Mouse (Mus musculus) CH12.LX (cell line): ENCODE measurements at regions not wholly inside any gene's neighbourhood (a gene's known extent, or its start where the extent isn't known, plus 50 kb on each side); places are given as distances from the start of the nearest gene placed in this dataset.

Source experiments
- DNase-seq: peaks from one replicate; pipeline ENCODE4 v3.0.0-alpha.2; 2013; ENCODE audit errors: extremely low read depth
- H3K27ac ChIP-seq: 2 replicates; pipeline ENCODE4 v1.5.1; 2012; ENCODE audit warnings: low read depth, mild to moderate bottlenecking, control low read depth, moderate library complexity; ENCODE audit not compliant: insufficient read depth
- H3K27me3 ChIP-seq: replicated peaks from 2 replicates; pipeline ENCODE3; 2012; ENCODE audit warnings: inconsistent platforms
- H3K36me3 ChIP-seq, 2 experiments: replicated peaks in 1 of 2; 2 replicates each; pipeline versions ENCODE3 to v1.6.1; 2012; ENCODE audit warnings: inconsistent platforms in 1 of 2, low read length in 1 of 2, mild to moderate bottlenecking in 1 of 2, mixed read lengths in 1 of 2, moderate library complexity in 1 of 2; ENCODE audit not compliant: control insufficient read depth in 1 of 2, insufficient read depth in 1 of 2
- H3K4me1 ChIP-seq, 2 experiments: 2 replicates each; pipeline ENCODE4 v1.6.1; 2012; ENCODE audit warnings: inconsistent platforms in 1 of 2, moderate library complexity in 1 of 2; ENCODE audit not compliant: insufficient read depth in 2 of 2, control insufficient read depth in 1 of 2
- H3K4me2 ChIP-seq: 2 replicates; pipeline ENCODE4 v1.6.1; 2012; ENCODE audit warnings: low read depth, mild to moderate bottlenecking, control low read depth; ENCODE audit not compliant: poor library complexity, insufficient read depth, severe bottlenecking
- H3K4me3 ChIP-seq, 3 experiments: fragments of 150-350 bp in 1 of 3; sonication (generic) in 1 of 3; replicated peaks in 1 of 3; 2 replicates each; pipeline versions ENCODE3 to v1.5.1; 2011 to 2012; ENCODE audit warnings: low read depth in 2 of 3, low read length in 2 of 3, mild to moderate bottlenecking in 2 of 3, moderate library complexity in 2 of 3, control low read depth in 1 of 3, improper control_type of control experiment in 1 of 3, inconsistent platforms in 1 of 3, mixed read lengths in 1 of 3; ENCODE audit not compliant: poor library complexity in 1 of 3
- H3K79me2 ChIP-seq: replicated peaks from 2 replicates; pipeline ENCODE4 v1.6.1; 2012; ENCODE audit warnings: mild to moderate bottlenecking, moderate library complexity; ENCODE audit not compliant: control insufficient read depth, poor library complexity, insufficient read depth, severe bottlenecking; ENCODE audit errors: extremely low read depth
- H3K9ac ChIP-seq: 2 replicates; pipeline ENCODE4 v1.6.1; 2012; ENCODE audit warnings: low read depth, mild to moderate bottlenecking, control low read depth, moderate library complexity; ENCODE audit not compliant: insufficient read depth
- H3K9me3 ChIP-seq: replicated peaks from 2 replicates; pipeline ENCODE3; 2012; ENCODE audit warnings: low read length, inconsistent platforms, mixed read lengths
- BHLHE40 ChIP-seq: IDR thresholded peaks from 2 replicates; pipeline ENCODE4 v1.6.1; 2011; ENCODE audit warnings: mild to moderate bottlenecking, low read depth, low read length, improper control_type of control experiment
- CTCF ChIP-seq, 2 experiments: IDR thresholded peaks in 1 of 2; conservative IDR thresholded peaks in 1 of 2; 2 replicates each; pipeline ENCODE4 v1.5.1; 2011 to 2012; ENCODE audit warnings: low read depth in 2 of 2, low read length in 2 of 2, improper control_type of control experiment in 1 of 2, inconsistent platforms in 1 of 2, mild to moderate bottlenecking in 1 of 2, moderate library complexity in 1 of 2
- GABPA ChIP-seq: IDR thresholded peaks from 2 replicates; pipeline ENCODE4 v1.6.1; 2012; ENCODE audit warnings: low read depth, low read length, improper control_type of control experiment, inconsistent platforms; ENCODE audit not compliant: insufficient replicate concordance
- HCFC1 ChIP-seq: IDR thresholded peaks from 2 replicates; pipeline ENCODE4 v1.6.1; 2012; ENCODE audit warnings: low read depth, mild to moderate bottlenecking, inconsistent platforms, low read length, improper control_type of control experiment
- IRF4 ChIP-seq: IDR thresholded peaks from 2 replicates; pipeline ENCODE4 v1.6.1; 2014; ENCODE audit warnings: low read depth, mild to moderate bottlenecking, inconsistent platforms, low read length, improper control_type of control experiment
- KAT2A ChIP-seq: IDR thresholded peaks from 2 replicates; pipeline ENCODE4 v1.6.1; 2012; ENCODE audit warnings: low read length, improper control_type of control experiment, inconsistent platforms; ENCODE audit not compliant: insufficient replicate concordance
- MAFK ChIP-seq: IDR thresholded peaks from 2 replicates; pipeline ENCODE4 v1.6.1; 2011; ENCODE audit warnings: low read length, improper control_type of control experiment; ENCODE audit not compliant: insufficient replicate concordance
- MAZ ChIP-seq: IDR thresholded peaks from 2 replicates; pipeline ENCODE4 v1.6.1; 2012; ENCODE audit warnings: low read depth, mild to moderate bottlenecking, inconsistent platforms, low read length, improper control_type of control experiment, moderate library complexity
- MEF2A ChIP-seq: IDR thresholded peaks from 2 replicates; pipeline ENCODE4 v1.6.1; 2014; ENCODE audit warnings: low read depth, mild to moderate bottlenecking, inconsistent platforms, low read length, improper control_type of control experiment, borderline replicate concordance
- MXI1 ChIP-seq: IDR thresholded peaks from 2 replicates; pipeline ENCODE4 v1.6.1; 2011; ENCODE audit warnings: mild to moderate bottlenecking, low read depth, low read length, improper control_type of control experiment
- MYC ChIP-seq: IDR thresholded peaks from 2 replicates; pipeline ENCODE4 v1.6.1; 2011; ENCODE audit warnings: low read depth, mild to moderate bottlenecking, improper control_type of control experiment, low read length
- NRF1 ChIP-seq: IDR thresholded peaks from 2 replicates; pipeline ENCODE4 v1.6.1; 2014; ENCODE audit warnings: low read depth, mild to moderate bottlenecking, inconsistent platforms, low read length, improper control_type of control experiment, moderate library complexity
- POLR2A ChIP-seq: IDR thresholded peaks from 2 replicates; pipeline ENCODE4 v1.6.1; 2011; ENCODE audit warnings: low read depth, mild to moderate bottlenecking, improper control_type of control experiment, low read length
- RAD21 ChIP-seq: IDR thresholded peaks from 2 replicates; pipeline ENCODE4 v1.6.1; 2011; ENCODE audit warnings: low read depth, mild to moderate bottlenecking, low read length, improper control_type of control experiment, moderate library complexity
- SIN3A ChIP-seq: IDR thresholded peaks from 2 replicates; pipeline ENCODE4 v1.6.1; 2012; ENCODE audit warnings: low read length, improper control_type of control experiment, inconsistent platforms
- SMC3 ChIP-seq: IDR thresholded peaks from 2 replicates; pipeline ENCODE4 v1.6.1; 2011; ENCODE audit warnings: low read depth, low read length, improper control_type of control experiment
- TBP ChIP-seq: conservative IDR thresholded peaks from 2 replicates; pipeline ENCODE4 v1.6.1; 2011; ENCODE audit warnings: low read depth, low read length, improper control_type of control experiment
- USF1 ChIP-seq: IDR thresholded peaks from 2 replicates; pipeline ENCODE4 v1.6.1; 2014; ENCODE audit warnings: low read depth, mild to moderate bottlenecking, inconsistent platforms, low read length, improper control_type of control experiment
- USF2 ChIP-seq: conservative IDR thresholded peaks from 2 replicates; pipeline ENCODE4 v1.6.1; 2011; ENCODE audit warnings: low read depth, low read length, improper control_type of control experiment
- ZKSCAN1 ChIP-seq: IDR thresholded peaks from 2 replicates; pipeline ENCODE4 v1.6.1; 2012; ENCODE audit warnings: low read depth, inconsistent platforms, low read length, improper control_type of control experiment, borderline replicate concordance
- ZMIZ1 ChIP-seq: IDR thresholded peaks from 2 replicates; pipeline ENCODE4 v1.6.1; 2012; ENCODE audit warnings: low read depth, mild to moderate bottlenecking, inconsistent platforms, low read length, improper control_type of control experiment
- dilution Hi-C: fragments of 300-500 bp; cut with MboI; formaldehyde crosslinking; loops from 2 replicates; pipeline ENCODE4 v1.14.3; 2020; ENCODE audit warnings: low sequenced_read_pairs; ENCODE audit not compliant: extremely low pct_unique_long_range_greater_than_20kb, extremely low pct_ligation_motif_present
- in situ Hi-C: fragments of 300-500 bp; cut with MboI; formaldehyde crosslinking; loops from 3 replicates; pipeline ENCODE4 v1.14.3; 2019; ENCODE audit warnings: low sequenced_read_pairs, low pct_ligation_motif_present, low pct_unique_long_range_greater_than_20kb, mixed read lengths

DNA sequence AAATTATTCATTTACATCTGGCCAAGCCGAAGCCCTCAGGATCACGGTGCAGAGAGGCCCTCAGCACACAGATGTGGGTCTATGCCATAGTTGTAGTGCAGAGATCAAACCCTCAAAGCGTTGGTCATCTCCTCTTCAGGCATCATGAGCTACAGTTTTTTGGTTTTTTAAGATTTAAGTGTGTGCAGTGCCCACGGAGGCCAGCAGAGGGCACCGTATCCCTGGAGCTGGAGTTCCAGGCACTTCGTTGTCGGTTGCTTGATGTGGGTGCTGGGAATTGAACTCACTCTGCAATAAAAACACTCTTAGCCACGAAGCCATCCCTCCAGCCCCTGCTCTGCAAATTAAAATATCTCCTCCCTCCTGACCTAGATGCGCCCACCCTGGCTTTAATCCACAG is 58.3 kb upstream of the Tmem132d start:
- Histone ChIP-seq H3K79me2 (no peaks in the 10 kb centered on the region), H3K27ac (no peak overlapping the region), H3K36me3 (no peaks in the 10 kb centered on the region), H3K4me2 (no peak overlapping the region), H3K27me3 (no peaks in the 10 kb centered on the region), H3K4me3 (no peak overlapping the region), H3K4me1 (no peaks in the 10 kb centered on the region), H3K9ac (no peak overlapping the region), H3K9me3 (peaks cover 86% of the 10 kb centered on the region)
- no peak for DNase-seq
- TF ChIP-seq MAZ: no peak
- no peak for TF ChIP-seq HCFC1
- TF ChIP-seq BHLHE40: no peak
- TF ChIP-seq CTCF (conservative IDR thresholded peaks at IDR 0.05 in 1 of 2, IDR thresholded peaks at IDR 0.05 in 1 of 2; ENCODE audit: low read depth in 2 of 2, low read length in 2 of 2): no peak
- no peak for TF ChIP-seq KAT2A
- no peak for TF ChIP-seq NRF1
- no peak for TF ChIP-seq MAFK
- no peak for TF ChIP-seq SIN3A
- no peak; the same call in 1 of the 2 replicates for TF ChIP-seq RAD21
- TF ChIP-seq MXI1: no peak
- TF ChIP-seq USF2: no peak
- TF ChIP-seq POLR2A: no peak
- no peak for TF ChIP-seq ZMIZ1
- no peak for TF ChIP-seq SMC3
- TF ChIP-seq USF1: no peak
- TF ChIP-seq MEF2A: no peak
- TF ChIP-seq GABPA: no peak
- TF ChIP-seq TBP: no peak
- TF ChIP-seq MYC: no peak
- dilution Hi-C loops (no loop called here), in situ Hi-C loops (no loop called here)

DNA sequence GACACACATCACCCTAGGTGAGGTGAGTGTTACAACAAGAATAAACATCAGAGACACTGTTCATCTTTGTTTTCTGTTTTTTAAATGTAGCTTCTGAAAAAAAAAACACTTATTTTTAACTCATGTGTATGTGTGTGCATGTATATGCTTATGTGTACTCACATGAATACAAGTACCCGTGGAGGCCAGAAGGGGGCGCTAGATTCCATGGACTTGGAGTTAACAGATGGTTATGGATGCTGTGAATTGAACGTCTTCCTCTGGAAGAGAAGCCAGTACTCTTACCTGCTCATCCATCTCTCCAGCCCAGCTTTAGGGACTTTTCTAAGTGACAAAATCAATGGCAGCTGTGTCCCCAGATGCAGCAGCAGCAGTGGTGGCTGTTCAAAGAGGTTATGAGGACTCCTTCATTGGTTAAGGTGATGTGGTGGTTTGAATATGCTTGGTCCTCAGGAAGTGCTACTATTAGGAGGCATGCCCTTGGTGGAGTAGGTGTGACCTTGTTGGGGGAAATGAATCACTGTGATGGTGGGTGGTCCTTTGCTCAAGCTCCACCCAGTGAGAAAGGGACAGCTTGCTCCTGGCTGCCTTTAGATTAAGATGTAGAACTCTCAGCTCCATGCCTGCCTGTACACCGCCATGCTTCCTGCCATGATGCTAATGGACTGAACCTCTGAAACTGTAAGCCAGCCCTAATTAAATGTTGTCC is 56.1 kb upstream of the Tmem132d start:
- no peak for TF ChIP-seq RAD21
- no peak for TF ChIP-seq NRF1
- no peak for TF ChIP-seq IRF4
- TF ChIP-seq ZKSCAN1: no peak
- Histone ChIP-seq H3K27ac (no peak overlapping the region), H3K4me2 (no peak overlapping the region), H3K9me3 (peaks cover 90% of the 10 kb centered on the region), H3K4me3 (no peak overlapping the region), H3K27me3 (no peaks in the 10 kb centered on the region), H3K9ac (no peak overlapping the region), H3K79me2 (no peaks in the 10 kb centered on the region), H3K4me1 (no peaks in the 10 kb centered on the region), H3K36me3 (no peaks in the 10 kb centered on the region)
- DNase-seq: no peak
- in situ Hi-C loops: no loop called here
- dilution Hi-C loops: no loop called here
